Mouse (Mus musculus): ENCODE results near the gene Fam118a.

GRCm38 (mm10) chr15:85026197-85026596 lies 2.6 kb upstream of the Fam118a start:
- TF ChIP-seq EP300 (IDR thresholded peaks at IDR 0.05; ENCODE audit: low read depth in 1 of 2, low read length in 2 of 2) (no peak), POLR2AphosphoS2 (IDR thresholded peaks at IDR 0.05; ENCODE audit: low read length) (no peak), CHD2 (IDR thresholded peaks at IDR 0.05; ENCODE audit: low read length) (no peak), CTCF (IDR thresholded peaks at IDR 0.05 in 2 of 3, conservative IDR thresholded peaks at IDR 0.05 in 1 of 3; ENCODE audit: control insufficient read depth in 1 of 3, insufficient read depth in 1 of 3, low read depth in 2 of 3, low read length in 3 of 3, poor library complexity in 1 of 3, severe bottlenecking in 1 of 3) (no peak), MAFK (IDR thresholded peaks at IDR 0.05; ENCODE audit: borderline replicate concordance, low read depth, low read length) (no peak), POLR2A (IDR thresholded peaks at IDR 0.05; ENCODE audit: control insufficient read depth in 1 of 2, insufficient read depth in 1 of 2, low read depth in 1 of 2, low read length in 2 of 2, poor library complexity in 1 of 2) (no peak), GATA1 (IDR thresholded peaks at IDR 0.05; ENCODE audit: low read depth, low read length) (no peak), MEF2A (IDR thresholded peaks at IDR 0.05; ENCODE audit: extremely low read depth, insufficient replicate concordance, low read depth, low read length, poor library complexity, severe bottlenecking) (no peak), JUND (IDR thresholded peaks at IDR 0.05; ENCODE audit: low read depth, low read length) (no peak), ZNF384 (IDR thresholded peaks at IDR 0.05; ENCODE audit: low read depth, low read length) (no peak), USF1 (IDR thresholded peaks at IDR 0.05; ENCODE audit: low read depth, low read length) (no peak), RAD21 (IDR thresholded peaks at IDR 0.05; ENCODE audit: low read depth, low read length) (no peak)

Data from MEL (cell line).